Mouse (Mus musculus) thymus, adult 2 months (tissue): ENCODE measurements around the gene Gramd2.

Source experiments
- CTCF ChIP-seq: fragments of 200-500 bp; IDR thresholded peaks from 2 replicates; pipeline ENCODE4 v1.5.1; 2012; ENCODE audit warnings: mild to moderate bottlenecking, control low read depth, low read length, moderate library complexity, borderline replicate concordance; ENCODE audit not compliant: control insufficient read depth, poor library complexity, insufficient read depth; ENCODE audit errors: extremely low read depth
- POLR2A ChIP-seq: fragments of 200-500 bp; IDR thresholded peaks from 2 replicates; pipeline ENCODE4 v1.6.1; 2012; ENCODE audit warnings: mild to moderate bottlenecking, low read length, control low read depth, moderate library complexity; ENCODE audit not compliant: control insufficient read depth, poor library complexity, insufficient read depth; ENCODE audit errors: extremely low read depth

DNA sequence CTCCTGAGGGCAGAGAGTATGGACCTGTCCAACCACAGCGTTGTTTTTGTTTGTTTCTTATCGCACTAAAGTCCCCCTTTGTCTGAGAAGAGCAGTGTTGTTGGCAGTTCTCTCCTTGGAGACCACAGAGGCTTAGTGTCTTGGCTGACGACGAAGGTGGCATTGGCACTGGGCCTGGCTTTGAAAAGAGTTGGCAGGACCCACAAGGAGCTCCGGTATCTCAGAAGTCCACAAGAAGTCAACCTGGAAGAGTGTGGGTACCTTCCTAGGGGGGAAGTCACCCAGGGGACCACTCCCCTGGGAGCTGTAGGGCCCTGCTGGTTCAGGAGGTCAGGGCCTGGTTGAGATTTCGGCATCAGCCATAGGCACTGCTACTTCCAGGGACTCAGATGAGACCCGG is 21.1 kb downstream of the Gramd2 start:
- TF ChIP-seq POLR2A (no peak), CTCF (no peak)
